Mouse (Mus musculus): ENCODE data around the gene Cox4i1.

Gene Cox4i1

DNA sequence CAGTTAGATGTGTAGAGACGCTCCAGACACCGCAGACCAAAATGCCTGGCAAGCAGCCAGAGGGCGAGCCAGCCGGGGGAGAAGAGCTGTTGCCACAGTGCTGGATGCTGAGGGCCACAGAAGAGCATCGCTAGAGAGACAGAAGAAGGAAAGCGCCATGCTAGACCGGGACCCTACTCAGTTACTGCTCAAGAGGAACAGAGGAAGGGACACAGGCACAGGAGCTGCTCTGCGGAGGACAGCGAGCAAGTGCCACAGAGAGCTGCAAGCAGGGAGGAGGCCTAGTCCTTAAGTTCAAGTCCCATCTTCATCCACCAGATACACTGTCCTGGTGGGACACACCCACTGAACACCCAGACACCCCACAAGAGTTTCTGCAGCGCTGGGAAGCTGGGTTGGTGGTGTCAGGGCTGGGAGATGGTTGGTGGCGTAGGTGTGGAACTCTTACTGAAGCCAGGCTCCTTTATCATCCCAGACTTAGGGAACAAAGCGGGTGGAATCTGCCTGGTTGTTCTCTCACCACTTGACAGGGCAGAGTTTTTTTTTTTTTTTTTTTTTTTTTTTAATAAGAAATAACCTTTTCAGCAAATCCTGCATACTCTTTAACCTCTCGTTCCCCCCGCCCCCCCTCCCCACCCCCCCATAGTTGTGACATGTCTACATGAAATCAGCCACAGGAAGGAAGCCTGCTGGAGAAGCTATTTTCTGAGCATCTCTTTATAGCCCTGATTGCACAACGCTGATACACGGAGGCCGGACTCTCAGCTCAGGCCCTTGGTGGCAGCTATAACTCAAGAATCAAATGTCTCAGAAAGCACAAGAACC, 29.3 kb downstream of the Cox4i1 start:
- DNase-seq = no peak

GRCm38 (mm10) chr8:120697979-120698272, 29.9 kb downstream of the Cox4i1 start:
- no peak for DNase-seq

GRCm38 (mm10) chr8:120698426-120698825, 30.4 kb downstream of the Cox4i1 start:
- DNase-seq = no peak

DNA sequence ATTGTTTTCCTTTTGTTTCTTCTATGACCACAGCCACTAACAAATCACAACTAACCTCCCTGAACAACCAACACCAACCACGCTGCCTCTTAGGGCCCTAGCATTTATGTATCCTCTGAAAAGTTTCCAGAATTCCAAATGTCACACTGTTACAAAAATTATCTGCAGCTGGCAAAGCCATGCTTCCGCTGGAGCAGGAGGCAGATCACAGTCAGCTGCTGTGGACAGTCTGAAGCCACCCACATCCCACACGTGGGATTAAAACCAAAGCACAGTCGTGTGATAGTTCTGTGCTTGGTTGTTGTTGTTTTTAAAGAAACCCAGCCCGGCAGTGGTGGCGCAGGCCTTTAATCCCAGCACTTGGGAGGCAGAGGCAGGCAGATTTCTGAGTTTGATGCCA, 31.1 kb downstream of the Cox4i1 start:
- no peak for DNase-seq

- DNase-seq = no peak
Observed at GRCm38 (mm10) chr8:120699565-120699964, 31.5 kb downstream of the Cox4i1 start.

GRCm38 (mm10) chr8:120700053-120700452, 32.0 kb downstream of the Cox4i1 start:
- no peak for DNase-seq

DNA sequence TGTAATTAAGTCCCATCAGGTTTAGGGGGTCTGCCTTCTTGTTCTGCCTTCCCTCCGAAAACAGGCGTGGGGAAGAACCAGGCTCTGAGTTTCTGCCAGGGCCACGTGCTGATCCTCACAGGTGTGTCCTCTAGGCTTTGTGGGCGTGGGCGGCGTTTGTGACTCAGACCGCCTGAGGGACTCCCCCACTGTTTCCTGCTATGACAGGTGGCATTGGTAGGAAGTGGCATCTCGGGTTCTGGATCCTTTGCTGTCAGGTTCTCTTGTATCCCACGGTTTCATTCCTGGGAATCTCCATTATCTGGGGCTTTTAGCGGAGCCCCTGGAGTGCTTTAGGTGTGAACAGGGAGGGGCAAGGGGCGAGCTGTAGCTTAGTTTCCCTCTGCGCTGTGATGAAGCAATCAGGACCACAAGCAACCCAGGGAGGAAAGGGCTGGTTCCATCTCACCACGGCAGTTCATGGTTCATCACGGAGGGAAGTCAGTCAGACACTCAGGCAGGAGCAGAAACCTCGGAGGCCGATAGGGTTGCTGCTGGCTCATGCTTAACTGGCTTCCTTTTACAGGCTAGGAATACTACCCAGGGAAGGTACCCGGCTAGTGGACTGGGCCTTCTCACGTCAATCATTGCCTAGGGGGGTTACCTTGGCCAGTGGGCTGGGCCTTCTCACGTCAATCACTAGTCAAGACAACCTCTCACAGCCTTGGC, 33.9 kb downstream of the Cox4i1 start:
- DNase-seq = peak; percentile 51

GRCm38 (mm10) chr8:120704203-120704602, 36.2 kb downstream of the Cox4i1 start:
- DNase-seq = no peak

DNA sequence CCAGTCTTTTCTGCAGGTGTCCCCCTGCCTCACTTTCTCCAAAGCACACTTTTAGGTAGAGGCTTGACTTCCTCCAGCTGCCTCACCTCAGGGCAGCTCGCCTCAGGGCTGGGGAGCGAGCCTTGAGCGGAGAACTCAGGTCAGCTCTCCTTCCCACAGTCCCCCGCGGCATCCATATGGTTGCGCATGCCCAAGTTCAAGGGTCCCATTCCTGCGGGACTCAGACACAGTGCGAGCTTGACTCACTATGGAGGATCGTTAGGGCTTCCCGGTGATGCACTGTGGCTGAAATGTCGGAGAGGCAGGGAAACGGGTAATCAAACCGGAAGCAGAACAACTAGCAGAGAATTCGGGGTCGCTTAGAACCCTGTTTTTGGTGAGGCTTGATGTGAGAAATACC, 37.1 kb downstream of the Cox4i1 start:
- DNase-seq = no peak

GRCm38 (mm10) chr8:120706193-120706592, 38.2 kb downstream of the Cox4i1 start:
- DNase-seq = no peak

DNA sequence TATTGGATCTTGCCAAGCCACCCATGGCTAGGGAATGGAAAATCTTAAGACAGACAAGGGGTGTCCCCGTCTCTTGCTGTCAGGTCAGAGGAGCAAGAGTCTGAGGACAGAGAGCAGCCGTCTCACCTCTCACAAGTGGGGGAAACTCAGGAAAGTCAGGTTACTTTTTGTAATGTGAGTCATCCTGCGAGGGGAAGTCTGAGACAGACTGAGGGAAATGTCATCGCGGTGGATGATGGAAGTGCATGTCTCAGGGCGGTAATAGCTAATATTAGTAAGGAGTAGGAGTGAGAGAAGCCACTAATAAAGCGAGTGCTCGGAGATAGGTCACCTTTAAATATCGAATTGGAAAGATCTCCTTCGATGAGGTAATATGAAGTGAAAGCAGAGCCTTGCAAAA, 41.2 kb downstream of the Cox4i1 start:
- DNase-seq = no peak

DNA sequence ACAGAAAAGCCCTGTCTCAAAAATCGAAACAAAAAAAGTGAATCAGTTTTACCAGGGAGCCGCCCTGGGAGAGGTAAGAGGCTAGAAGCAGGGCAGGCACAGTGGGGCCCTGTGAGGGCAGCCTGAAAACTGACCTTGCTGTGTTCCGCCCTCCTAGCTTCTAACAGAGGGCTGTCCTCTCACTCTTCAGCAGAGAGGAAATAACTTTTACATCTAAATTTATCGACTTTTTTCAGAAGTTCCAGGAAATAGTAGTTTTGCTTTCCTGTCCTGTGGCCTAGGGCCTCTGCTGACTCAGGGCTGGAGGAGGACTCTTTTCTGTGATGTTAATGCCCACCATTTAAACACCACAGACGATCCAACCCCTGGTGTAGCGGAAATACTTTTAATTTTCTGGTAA, 47.2 kb downstream of the Cox4i1 start:
- no peak for DNase-seq

GRCm38 (mm10) chr8:120715996-120716680, 48.1 kb downstream of the Cox4i1 start:
- no peak for DNase-seq

DNA sequence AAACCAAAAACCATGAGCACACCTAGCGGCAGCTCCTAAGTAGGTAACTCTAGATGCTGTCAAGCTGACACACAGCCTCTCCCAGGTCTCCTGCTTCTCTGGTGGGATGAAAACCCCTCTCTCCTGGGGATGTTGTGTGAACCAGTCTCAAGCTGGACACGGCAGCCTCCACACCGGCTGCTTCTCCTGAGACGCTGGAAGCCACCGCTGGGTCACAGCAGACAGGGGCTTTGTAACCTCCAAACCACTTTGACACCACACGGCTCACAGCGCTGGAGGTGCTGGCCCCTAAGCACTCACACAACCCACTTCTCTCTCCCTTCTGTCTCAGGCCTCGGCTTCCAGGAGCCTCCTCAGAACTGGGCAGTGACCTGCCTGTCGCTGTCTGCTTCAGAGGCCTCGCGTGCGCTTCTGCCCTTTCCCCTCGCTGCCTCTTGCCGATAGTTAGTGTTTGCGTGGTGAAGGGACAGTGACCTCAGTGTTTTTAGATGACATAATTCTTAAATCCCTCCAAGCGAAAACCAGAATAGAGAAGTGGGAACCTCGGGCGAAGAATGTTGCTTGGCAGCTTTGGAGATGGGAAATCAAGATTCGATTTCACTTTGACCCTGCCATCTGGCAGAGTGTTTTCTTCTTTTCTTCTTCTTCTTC, 51.7 kb downstream of the Cox4i1 start:
- no peak for DNase-seq

- DNase-seq = no peak
Observed at GRCm38 (mm10) chr8:120723025-120723424, 55.0 kb downstream of the Cox4i1 start.

All from right cerebral cortex, adult 18-20 months (tissue).